Mouse (Mus musculus) kidney, adult 2 months (tissue): ENCODE measurements around the gene Acer3.

Experiments
- CTCF ChIP-seq: fragments of 200-500 bp; conservative IDR thresholded peaks from 2 replicates; pipeline ENCODE4 v1.5.1; 2011; ENCODE audit warnings: low read depth, mild to moderate bottlenecking, control low read depth, low read length, moderate library complexity, mixed read lengths; ENCODE audit not compliant: insufficient read depth, insufficient read length
- POLR2A ChIP-seq: fragments of 200-500 bp; IDR thresholded peaks from one replicate; pipeline ENCODE4 v1.6.1; 2011; ENCODE audit warnings: low read depth, low read length, control low read depth

GRCm38 (mm10) chr7:98177071-98177485 is 143.9 kb downstream of the Acer3 start:
- no peak for TF ChIP-seq CTCF
- TF ChIP-seq POLR2A, result no peak
